Mouse (Mus musculus): ENCODE data around the gene Rpl11. TPM values are rescaled to one million over a fixed set of nuclear protein-coding genes. Genes with fewer than 3 reads are reported as not detected.

Rpl11 gene
- polyA plus RNA-seq, 1 experiment: 292 TPM

- no peak for DNase-seq
Measured at GRCm38 (mm10) chr4:136092498-136092897, 39.3 kb upstream of the Rpl11 start.

GRCm38 (mm10) chr4:136091346-136091745, 38.1 kb upstream of the Rpl11 start:
- no peaks in the 10 kb centered on the region for H3K27me3 ChIP-seq (replicated peaks; ENCODE audit: control insufficient read depth, insufficient read depth, low read length)
- H3K27ac ChIP-seq (ENCODE audit: insufficient read depth, low read depth, low read length): no peak overlapping the region
- no peak for TF ChIP-seq CTCF (conservative IDR thresholded peaks at IDR 0.05; ENCODE audit: insufficient read depth, insufficient read length, low read depth, low read length)
- no peaks in the 10 kb centered on the region for H3K36me3 ChIP-seq (ENCODE audit: control insufficient read depth, insufficient read depth, low read length)
- no peaks in the 10 kb centered on the region for H3K4me1 ChIP-seq (ENCODE audit: control insufficient read depth, insufficient read depth, low read length)
- no peak overlapping the region for H3K4me3 ChIP-seq (ENCODE audit: insufficient read depth, low read depth, low read length)
- DNase-seq: no peak
- 89% methylated on average over 4 of the region's 4 CpGs for WGBS

More at GRCm38 (mm10) chr4:136092498-136092897, 39.3 kb upstream of the Rpl11 start:
- no peak overlapping the region for H3K4me3 ChIP-seq (ENCODE audit: insufficient read depth, low read depth, low read length)
- peak; percentile 27; the same call in 1 of the 2 replicates for TF ChIP-seq CTCF (conservative IDR thresholded peaks at IDR 0.05; ENCODE audit: insufficient read depth, insufficient read length, low read depth, low read length)
- no peak for TF ChIP-seq POLR2A (IDR thresholded peaks at IDR 0.05; ENCODE audit: low read depth, low read length)
- WGBS: 89% methylated on average over 7 of the region's 7 CpGs
- H3K27me3 ChIP-seq (replicated peaks; ENCODE audit: control insufficient read depth, insufficient read depth, low read length): no peaks in the 10 kb centered on the region
- H3K27ac ChIP-seq (ENCODE audit: insufficient read depth, low read depth, low read length): no peak overlapping the region
- H3K4me1 ChIP-seq (ENCODE audit: control insufficient read depth, insufficient read depth, low read length): no peaks in the 10 kb centered on the region
- no peaks in the 10 kb centered on the region for H3K36me3 ChIP-seq (ENCODE audit: control insufficient read depth, insufficient read depth, low read length)

- DNase-seq: peak; percentile 61
- no peaks in the 10 kb centered on the region for H3K27me3 ChIP-seq (replicated peaks; ENCODE audit: control insufficient read depth, insufficient read depth, low read length)
- 53% methylated on average over 11 of the region's 11 CpGs for WGBS
- no peak overlapping the region for H3K4me3 ChIP-seq (ENCODE audit: insufficient read depth, low read depth, low read length)
- no peaks in the 10 kb centered on the region for H3K36me3 ChIP-seq (ENCODE audit: control insufficient read depth, insufficient read depth, low read length)
- H3K4me1 ChIP-seq (ENCODE audit: control insufficient read depth, insufficient read depth, low read length): no peaks in the 10 kb centered on the region
- peak overlapping the region; percentile 14 for H3K27ac ChIP-seq (ENCODE audit: insufficient read depth, low read depth, low read length)
- no peak for TF ChIP-seq POLR2A (IDR thresholded peaks at IDR 0.05; ENCODE audit: low read depth, low read length)
- TF ChIP-seq CTCF (conservative IDR thresholded peaks at IDR 0.05; ENCODE audit: insufficient read depth, insufficient read length, low read depth, low read length): no peak
Measured at GRCm38 (mm10) chr4:136089748-136090583, 36.7 kb upstream of the Rpl11 start.

GRCm38 (mm10) chr4:136088971-136089747, 35.9 kb upstream of the Rpl11 start:
- H3K4me3 ChIP-seq (ENCODE audit: insufficient read depth, low read depth, low read length): no peak overlapping the region
- no peaks in the 10 kb centered on the region for H3K4me1 ChIP-seq (ENCODE audit: control insufficient read depth, insufficient read depth, low read length)
- 68% methylated on average over 16 of the region's 16 CpGs for WGBS
- DNase-seq: no peak
- H3K27ac ChIP-seq (ENCODE audit: insufficient read depth, low read depth, low read length): no peak overlapping the region; the same call in 1 of the 2 replicates
- TF ChIP-seq POLR2A (IDR thresholded peaks at IDR 0.05; ENCODE audit: low read depth, low read length): no peak
- no peak for TF ChIP-seq CTCF (conservative IDR thresholded peaks at IDR 0.05; ENCODE audit: insufficient read depth, insufficient read length, low read depth, low read length)
- no peaks in the 10 kb centered on the region for H3K27me3 ChIP-seq (replicated peaks; ENCODE audit: control insufficient read depth, insufficient read depth, low read length)
- H3K36me3 ChIP-seq (ENCODE audit: control insufficient read depth, insufficient read depth, low read length): no peaks in the 10 kb centered on the region

- Histone ChIP-seq H3K27ac (ENCODE audit: insufficient read depth, low read depth, low read length) (no peak overlapping the region), H3K4me3 (ENCODE audit: insufficient read depth, low read depth, low read length) (no peak overlapping the region), H3K4me1 (ENCODE audit: control insufficient read depth, insufficient read depth, low read length) (no peaks in the 10 kb centered on the region), H3K27me3 (replicated peaks; ENCODE audit: control insufficient read depth, insufficient read depth, low read length) (no peaks in the 10 kb centered on the region), H3K36me3 (ENCODE audit: control insufficient read depth, insufficient read depth, low read length) (no peaks in the 10 kb centered on the region)
- WGBS: 74% methylated on average over 5 of the region's 5 CpGs
- TF ChIP-seq POLR2A (IDR thresholded peaks at IDR 0.05; ENCODE audit: low read depth, low read length) (no peak), CTCF (conservative IDR thresholded peaks at IDR 0.05; ENCODE audit: insufficient read depth, insufficient read length, low read depth, low read length) (no peak)
- no peak for DNase-seq
Measured at GRCm38 (mm10) chr4:136088364-136088763, 35.1 kb upstream of the Rpl11 start.

GRCm38 (mm10) chr4:136087261-136087660, 34.0 kb upstream of the Rpl11 start:
- Histone ChIP-seq H3K4me3 (ENCODE audit: insufficient read depth, low read depth, low read length) (no peak overlapping the region), H3K27me3 (replicated peaks; ENCODE audit: control insufficient read depth, insufficient read depth, low read length) (no peaks in the 10 kb centered on the region), H3K4me1 (ENCODE audit: control insufficient read depth, insufficient read depth, low read length) (no peaks in the 10 kb centered on the region), H3K27ac (ENCODE audit: insufficient read depth, low read depth, low read length) (no peak overlapping the region), H3K36me3 (ENCODE audit: control insufficient read depth, insufficient read depth, low read length) (no peaks in the 10 kb centered on the region)
- TF ChIP-seq CTCF (conservative IDR thresholded peaks at IDR 0.05; ENCODE audit: insufficient read depth, insufficient read length, low read depth, low read length) (no peak), POLR2A (IDR thresholded peaks at IDR 0.05; ENCODE audit: low read depth, low read length) (no peak)
- WGBS: 79% methylated on average over 5 of the region's 5 CpGs
- peak; percentile 24 for DNase-seq

- Histone ChIP-seq H3K36me3 (ENCODE audit: control insufficient read depth, insufficient read depth, low read length) (no peaks in the 10 kb centered on the region), H3K27ac (ENCODE audit: insufficient read depth, low read depth, low read length) (no peak overlapping the region), H3K27me3 (replicated peaks; ENCODE audit: control insufficient read depth, insufficient read depth, low read length) (no peaks in the 10 kb centered on the region), H3K4me1 (ENCODE audit: control insufficient read depth, insufficient read depth, low read length) (no peaks in the 10 kb centered on the region), H3K4me3 (ENCODE audit: insufficient read depth, low read depth, low read length) (no peak overlapping the region)
- TF ChIP-seq POLR2A (IDR thresholded peaks at IDR 0.05; ENCODE audit: low read depth, low read length) (no peak), CTCF (conservative IDR thresholded peaks at IDR 0.05; ENCODE audit: insufficient read depth, insufficient read length, low read depth, low read length) (no peak)
- no peak for DNase-seq
- WGBS: 93% methylated on average over 11 of the region's 11 CpGs
Measured at GRCm38 (mm10) chr4:136084840-136085239, 31.6 kb upstream of the Rpl11 start.
